Mouse (Mus musculus) lung, postnatal 0 days (tissue): Measurements from ENCODE around the gene Lbp.

Experiments
- CTCF ChIP-seq: IDR thresholded peaks from 2 replicates; pipeline ENCODE4 v1.5.1; 2016; ENCODE audit warnings: antibody characterized with exemption, mild to moderate bottlenecking
- EP300 ChIP-seq: IDR thresholded peaks from 2 replicates; pipeline ENCODE4 v1.6.1; 2016; ENCODE audit warnings: antibody characterized with exemption, mild to moderate bottlenecking, control low read depth

- TF ChIP-seq CTCF = no peak
- no peak for TF ChIP-seq EP300
Measured at GRCm38 (mm10) chr2:158337698-158338097, 31.4 kb downstream of the Lbp start.
